In the genomic region with DNA sequence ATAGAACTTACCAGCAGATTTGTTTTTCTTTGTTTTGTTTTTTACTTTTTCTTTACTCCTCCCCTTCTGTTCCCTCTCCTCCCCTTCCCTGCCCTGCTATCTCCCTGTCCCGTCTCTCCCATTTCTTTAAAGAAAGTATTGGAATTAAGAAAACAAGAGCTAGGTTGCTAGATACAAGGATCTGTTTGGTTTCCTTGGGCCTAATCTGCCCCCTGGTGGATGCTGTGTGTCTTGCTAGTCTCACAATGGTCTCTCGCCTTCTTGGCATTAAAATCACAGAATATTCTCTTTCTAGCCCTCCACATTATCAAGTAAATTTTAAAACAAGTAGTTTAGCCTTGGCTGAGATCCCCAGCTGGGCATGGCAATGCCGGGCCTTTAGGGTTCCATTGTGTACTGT, we compare ENCODE assay signal across 9 mouse cellular contexts.
DNase-seq lines count a peak whose midpoint lies in the region; ATAC-seq lines count a peak whose summit lies in the region.
"Had no signal": no experiment of that assay in that cellular context is flagged by ENCODE, and none has a peak within 500 bp of the region (broad histone marks: within the 10 kb centered on the region; RNA-seq: fewer than 3 reads in every experiment).

No protein-coding gene starts in this region.

- H3K27me3 ChIP-seq in embryonic facial prominence, embryonic 10.5 days (replicated peaks; ENCODE audit: low read depth, poor library complexity, severe bottlenecking) = no peaks in the 10 kb centered on the region
- no peaks in the 10 kb centered on the region for H3K27me3 ChIP-seq in lung, embryonic 16.5 days (ENCODE audit: control insufficient read depth, insufficient read depth, low read depth, low read length)
- H3K27me3 ChIP-seq: limb, embryonic 15.5 days had no signal

- H3K4me3 ChIP-seq in embryonic facial prominence, embryonic 10.5 days = no peak overlapping the region
- no peak overlapping the region for H3K4me3 ChIP-seq in lung, embryonic 16.5 days (ENCODE audit: low read length)
- H3K4me3 ChIP-seq: limb, embryonic 15.5 days had no signal

- DNase-seq in ES-CJ7 (ENCODE audit: low read depth, low spot score) = peak; percentile 83
- DNase-seq in adrenal gland, postnatal 14 days = peak; percentile 89
- peak; percentile 84 for DNase-seq in embryonic facial prominence, embryonic 10.5 days (ENCODE audit: low spot score)
- peak; percentile 82 for DNase-seq in heart, adult 8-10 months (ENCODE audit: low spot score)
- DNase-seq in layer of hippocampus, adult 11-12 months (ENCODE audit: low spot score) = peak; percentile 83
- DNase-seq in right cerebral cortex, postnatal 36 days (ENCODE audit: low spot score in 2 of 2) = peak; percentile 69 to 71
- DNase-seq in yolk sac, embryonic 10.5 days (ENCODE audit: low spot score) = peak; percentile 73

- peaks cover 12% of the 10 kb centered on the region for H3K4me1 ChIP-seq in embryonic facial prominence, embryonic 10.5 days
- H3K4me1 ChIP-seq in lung, embryonic 16.5 days (replicated peaks; ENCODE audit: control insufficient read depth, insufficient read depth, low read length) = peaks cover 16% of the 10 kb centered on the region

- no peak overlapping the region for H3K4me2 ChIP-seq in lung, embryonic 16.5 days (ENCODE audit: low read depth, low read length)
- H3K4me2 ChIP-seq: limb, embryonic 15.5 days had no signal

- 36% methylated on average over 3 of the region's 3 CpGs for WGBS in embryonic facial prominence, embryonic 10.5 days
- WGBS in lung, embryonic 16.5 days = 18% methylated on average over 3 of the region's 3 CpGs

- peak; percentile 9; the same call in 1 of the 2 replicates for ATAC-seq in lung, embryonic 16.5 days (ENCODE audit: low read depth)

- H3K9ac ChIP-seq in lung, embryonic 16.5 days (ENCODE audit: low read length) = no peak overlapping the region
- H3K9ac ChIP-seq: limb, embryonic 15.5 days had no signal

- peaks cover 36% of the 10 kb centered on the region for H3K36me3 ChIP-seq in embryonic facial prominence, embryonic 10.5 days (replicated peaks)
- H3K36me3 ChIP-seq in lung, embryonic 16.5 days (ENCODE audit: control insufficient read depth, insufficient read depth, low read length) = peaks cover 5% of the 10 kb centered on the region; the same call in 1 of the 2 replicates

- H3K9me3 ChIP-seq in embryonic facial prominence, embryonic 10.5 days = no peaks in the 10 kb centered on the region
- H3K9me3 ChIP-seq in lung, embryonic 16.5 days (ENCODE audit: control insufficient read depth, low read length) = no peaks in the 10 kb centered on the region
- H3K9me3 ChIP-seq: limb, embryonic 15.5 days had no signal

- no peak overlapping the region for H3K27ac ChIP-seq in embryonic facial prominence, embryonic 10.5 days (replicated peaks)
- no peak overlapping the region for H3K27ac ChIP-seq in lung, embryonic 16.5 days (ENCODE audit: low read length)
- H3K27ac ChIP-seq: limb, embryonic 15.5 days had no signal
